Mouse (Mus musculus) right cerebral cortex, adult 2 months (tissue): ENCODE measurements around the gene Vmn1r9.
"Not testable (repeated sequence)": the region's sequence is repeated elsewhere in the genome, so short reads cannot be mapped to it uniquely, and the experiment has no call there.

ENCODE experiments used
- DNase-seq, 2 experiments: peaks; one replicate each; pipeline ENCODE4 v3.0.0; 2021 to 2022; ENCODE audit warnings: low spot score in 2 of 2

The Vmn1r9 gene

GRCm38 (mm10) chr6:57066487-57066886, at the start of gene Vmn1r9:
Gene Vmn1r9, plus strand, starts transcription at chr6:57066787.
- DNase-seq: no peak

DNA sequence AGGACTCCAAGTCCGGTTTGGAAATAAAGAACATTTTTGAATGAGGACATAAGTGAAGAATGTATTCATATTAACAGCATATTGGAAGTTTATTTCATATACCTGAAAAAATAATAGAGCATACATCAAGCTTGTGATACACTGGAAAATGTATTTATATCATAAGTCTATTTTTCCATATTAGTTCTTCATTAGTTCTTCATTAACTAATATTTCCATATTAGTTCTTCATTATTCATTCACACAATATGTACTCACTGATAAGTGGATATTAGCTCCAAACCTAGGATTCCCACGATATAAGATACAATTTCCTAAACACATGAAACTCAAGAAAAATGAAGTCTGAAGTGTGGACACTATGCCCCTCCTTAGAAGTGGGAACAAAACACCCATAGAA, 41.4 kb upstream of the Vmn1r9 start, which contains the start of gene Vmn1r7:
TSS of gene Vmn1r7 (minus strand) at position 101 of the 400 bp plus-strand sequence.
- DNase-seq: not testable (repeated sequence)

- DNase-seq: no peak
These were observed 34.6 kb upstream of the Vmn1r9 start, which contains the start of gene Vmn1r8 for GRCm38 (mm10) chr6:57031984-57032383. Gene Vmn1r8, plus strand, starts transcription at chr6:57032284.

DNA sequence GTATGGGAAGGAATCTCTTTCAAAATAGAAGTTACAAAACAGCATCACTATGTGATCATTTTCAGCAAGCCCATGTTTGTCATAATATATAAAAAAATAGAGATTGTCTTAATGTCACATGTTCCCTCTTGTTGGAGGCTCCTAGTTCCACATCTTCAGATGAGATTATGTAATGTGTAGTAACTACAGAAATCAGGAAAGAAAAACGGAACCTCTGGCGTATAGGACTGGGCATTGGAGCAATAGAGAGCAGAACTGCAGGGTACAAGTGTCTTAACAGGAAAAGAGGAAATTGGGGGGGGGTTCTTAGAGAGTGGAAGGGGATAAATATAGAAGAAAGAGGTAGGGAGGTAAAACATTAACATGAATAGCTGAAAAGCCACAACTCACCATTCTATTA, 31.9 kb upstream of the Vmn1r9 start:
- DNase-seq: no peak

DNA sequence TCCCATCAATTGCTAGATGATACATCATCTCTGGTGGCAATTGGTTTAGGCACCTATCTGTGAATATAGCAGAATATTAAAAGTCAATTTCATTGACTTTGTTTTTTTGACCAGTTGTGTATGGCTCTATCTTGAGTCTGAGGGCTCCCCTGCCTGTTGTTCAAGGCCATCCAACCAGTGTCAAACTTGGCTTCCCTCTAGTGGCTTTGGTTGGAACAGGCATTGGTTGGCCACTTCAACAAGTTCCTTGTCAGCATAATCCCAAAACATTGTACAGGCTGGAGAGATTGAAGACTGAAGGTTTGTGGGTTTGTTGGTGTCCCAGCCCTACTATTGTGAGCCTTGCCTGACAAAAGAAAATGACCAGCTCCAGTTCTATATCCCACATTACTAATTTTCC, 2.9 kb upstream of the Vmn1r9 start:
- no peak for DNase-seq

GRCm38 (mm10) chr6:57106358-57106757, 39.8 kb downstream of the Vmn1r9 start:
- no peak for DNase-seq

DNA sequence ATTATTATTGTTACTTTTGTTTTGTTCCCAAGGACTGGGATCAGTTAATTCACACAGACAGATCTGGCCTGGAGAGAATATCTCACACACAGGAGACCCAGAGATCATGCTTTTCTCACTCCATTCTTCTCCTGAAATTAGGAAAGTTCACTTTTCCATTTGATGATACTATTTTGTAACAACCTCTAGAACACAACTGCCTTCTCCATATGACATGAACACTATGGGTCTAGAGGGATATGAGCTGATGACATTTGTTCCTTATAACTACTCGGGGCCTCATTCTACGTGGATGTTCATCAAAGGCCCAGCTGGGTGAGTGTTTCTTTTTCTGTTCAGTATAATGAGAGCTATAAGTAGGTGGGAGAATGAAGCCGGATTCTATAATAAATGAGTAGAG, 42.6 kb downstream of the Vmn1r9 start, which contains the start of gene Vmn1r10:
TSS of gene Vmn1r10 (plus strand) at position 301 of the 400 bp plus-strand sequence.
- no peak for DNase-seq
